Mouse (Mus musculus) lung, embryonic 14.5 days (tissue): Measurements from ENCODE around the gene Tlcd1. TPM values are rescaled to one million over a fixed set of nuclear protein-coding genes. Genes with fewer than 3 reads are reported as not detected.

Experiments used
- ATAC-seq: fragments of 200-750 bp; cut with Nextera tagmentation; 2 replicates; pipeline ENCODE4 v1.8.0; 2017; ENCODE audit warnings: mild to moderate bottlenecking, moderate TSS enrichment, moderate library complexity; ENCODE audit not compliant: insufficient read depth
- DNase-seq: peaks from one replicate; pipeline ENCODE4 v3.0.0-alpha.2; 2015
- H3K27ac ChIP-seq: fragments of 300-500 bp; sonication (generic); 2 replicates; pipeline ENCODE4 v1.5.1; 2014; ENCODE audit warnings: low read depth, mild to moderate bottlenecking, moderate library complexity
- H3K27me3 ChIP-seq: fragments of 300-500 bp; sonication (generic); 2 replicates; pipeline ENCODE4 v1.6.1; 2014; ENCODE audit warnings: low read length, control low read depth; ENCODE audit not compliant: insufficient read depth
- H3K36me3 ChIP-seq: fragments of 300-500 bp; sonication (generic); 2 replicates; pipeline ENCODE4 v1.6.1; 2014; ENCODE audit warnings: control low read depth; ENCODE audit not compliant: insufficient read depth
- H3K4me1 ChIP-seq: fragments of 300-500 bp; sonication (generic); 2 replicates; pipeline ENCODE4 v1.6.1; 2014; ENCODE audit warnings: antibody characterized with exemption, control low read depth; ENCODE audit not compliant: insufficient read depth
- H3K4me2 ChIP-seq: fragments of 300-500 bp; sonication (generic); 2 replicates; pipeline ENCODE4 v1.6.1; 2014; ENCODE audit warnings: mild to moderate bottlenecking
- H3K4me3 ChIP-seq: fragments of 300-500 bp; sonication (generic); 2 replicates; pipeline ENCODE4 v1.5.1; 2014; ENCODE audit warnings: low read depth, low read length
- H3K9ac ChIP-seq: fragments of 300-500 bp; sonication (generic); 2 replicates; pipeline ENCODE4 v1.6.1; 2014
- H3K9me3 ChIP-seq: fragments of 300-500 bp; sonication (generic); 2 replicates; pipeline ENCODE4 v1.6.1; 2016; ENCODE audit warnings: low read depth, low read length, control low read depth
- CTCF ChIP-seq: IDR thresholded peaks from 2 replicates; pipeline ENCODE4 v1.5.1; 2016; ENCODE audit warnings: antibody characterized with exemption, low read depth
- WGBS: fragments of 180-500 bp; shearing (Covaris S2); extraction: QIAGEN DNeasy Blood & Tissue Kit; methylation state at CpG from one replicate; pipeline ENCODE4 v1.1.7; 2014; 5-methylcytosine and 5-hydroxymethylcytosine counted together
- polyA plus RNA-seq: library from polyadenylated mRNA; unstranded; fragments of >200 nt; fragmentation: Nextera tagmentation; extraction: Ambion mirVana; gene quantifications from 2 replicates; pipeline ENCODE4 v1.2.1, GENCODE M21; 2014

Gene Tlcd1
- polyA plus RNA-seq, 1 experiment from 2014 or later, result 21.6 TPM

- WGBS, result under 1% methylated on average over 78 of the region's 78 CpGs
- peak; percentile 82 for ATAC-seq
- 0 out of 2 replicates have a peak, but pooled peaks have one; percentile 1 for TF ChIP-seq CTCF
These were observed 11.4 kb upstream of the Tlcd1 start, which contains the start of gene Traf4 for GRCm38 (mm10) chr11:78164924-78165760. Traf4 (minus strand) TSS chr11:78165589.

DNA sequence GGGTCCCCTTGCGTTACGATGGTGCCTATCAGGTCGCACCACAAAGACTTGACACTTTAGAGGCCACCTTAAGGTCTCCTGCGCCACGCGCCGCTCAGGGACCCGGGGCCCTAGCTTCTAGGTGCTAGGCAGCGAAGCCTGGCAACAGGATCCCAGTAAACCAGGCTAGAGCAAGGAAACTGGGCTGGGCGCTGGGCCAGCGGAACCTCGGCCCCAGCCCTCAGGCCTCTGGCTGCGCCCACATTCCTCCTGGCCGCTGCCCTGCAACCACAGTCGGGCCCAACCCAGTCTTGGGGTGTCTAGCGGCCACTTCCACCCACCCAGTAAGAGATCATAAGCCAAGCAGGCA lies 10.8 kb upstream of the Tlcd1 start:
- TF ChIP-seq CTCF, result no peak
- no peaks in the 10 kb centered on the region for H3K9me3 ChIP-seq
- H3K36me3 ChIP-seq, result peaks cover 22% of the 10 kb centered on the region
- H3K4me2 ChIP-seq, result peak overlapping the region; percentile 90
- DNase-seq, result peak; percentile 84
- peak overlapping the region; percentile 99 for H3K27ac ChIP-seq
- H3K27me3 ChIP-seq, result no peaks in the 10 kb centered on the region
- 4% methylated on average over 16 of the region's 16 CpGs for WGBS
- H3K9ac ChIP-seq, result peak overlapping the region; percentile 99
- H3K4me1 ChIP-seq, result peaks cover 10% of the 10 kb centered on the region
- ATAC-seq, result peak; percentile 21
- peak overlapping the region; percentile 100 for H3K4me3 ChIP-seq

More at GRCm38 (mm10) chr11:78164924-78165760, 11.4 kb upstream of the Tlcd1 start, which contains the start of gene Traf4:
- Histone ChIP-seq H3K27ac (peak within 1 kb of the TSS; percentile 99), H3K4me2 (peak within 1 kb of the TSS; percentile 90), H3K9ac (peak within 1 kb of the TSS; percentile 99), H3K27me3 (no peaks in the 10 kb centered on the region), H3K4me1 (peaks cover 10% of the 10 kb centered on the region), H3K36me3 (peaks cover 28% of the 10 kb centered on the region), H3K9me3 (no peaks in the 10 kb centered on the region), H3K4me3 (peak within 1 kb of the TSS; percentile 100)
- peak; percentile 96 for DNase-seq

DNA sequence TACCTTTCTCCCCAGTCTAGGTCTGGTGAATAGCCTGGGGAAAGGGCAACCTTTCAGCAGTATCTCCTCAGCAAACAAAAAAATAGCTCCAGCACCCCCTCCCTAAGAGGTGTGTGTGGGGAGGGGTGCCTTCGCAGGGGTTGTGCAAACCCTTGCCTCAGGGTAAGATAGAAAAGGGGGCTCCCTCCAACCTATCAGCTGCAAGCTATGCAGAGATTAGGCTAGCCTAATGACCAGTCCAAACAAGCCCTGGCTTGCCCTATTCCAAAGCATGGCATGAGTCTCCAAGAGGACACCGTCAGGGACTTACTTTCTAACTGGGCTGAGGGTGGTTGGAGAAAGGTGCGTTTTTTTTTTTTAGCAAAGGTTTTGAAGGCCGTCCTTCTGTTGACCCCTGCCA lies 10.3 kb upstream of the Tlcd1 start:
- Histone ChIP-seq H3K36me3 (peaks cover 18% of the 10 kb centered on the region), H3K9me3 (no peaks in the 10 kb centered on the region), H3K9ac (peak overlapping the region; percentile 99), H3K4me1 (peaks cover 10% of the 10 kb centered on the region), H3K4me2 (peak overlapping the region; percentile 90), H3K27me3 (no peaks in the 10 kb centered on the region), H3K27ac (peak overlapping the region; percentile 99), H3K4me3 (peak overlapping the region; percentile 100)
- no peak for TF ChIP-seq CTCF
- DNase-seq (no peak), ATAC-seq (no peak)
- WGBS, result 44% methylated on average over 4 of the region's 4 CpGs

- WGBS, result 61% methylated on average over 6 of the region's 6 CpGs
- no peak overlapping the region for H3K27ac ChIP-seq
- peaks cover 10% of the 10 kb centered on the region for H3K4me1 ChIP-seq
- ATAC-seq (no peak), DNase-seq (no peak)
- 0 out of 2 replicates have a peak overlapping the region, but pooled peaks have one; percentile 99 for H3K9ac ChIP-seq
- no peaks in the 10 kb centered on the region for H3K9me3 ChIP-seq
- H3K36me3 ChIP-seq, result peaks cover 13% of the 10 kb centered on the region
- 0 out of 2 replicates have a peak overlapping the region, but pooled peaks have one; percentile 90 for H3K4me2 ChIP-seq
- TF ChIP-seq CTCF, result no peak
- H3K27me3 ChIP-seq, result no peaks in the 10 kb centered on the region
- H3K4me3 ChIP-seq, result no peak overlapping the region
These were observed 9.9 kb upstream of the Tlcd1 start for GRCm38 (mm10) chr11:78166640-78167039.

DNA sequence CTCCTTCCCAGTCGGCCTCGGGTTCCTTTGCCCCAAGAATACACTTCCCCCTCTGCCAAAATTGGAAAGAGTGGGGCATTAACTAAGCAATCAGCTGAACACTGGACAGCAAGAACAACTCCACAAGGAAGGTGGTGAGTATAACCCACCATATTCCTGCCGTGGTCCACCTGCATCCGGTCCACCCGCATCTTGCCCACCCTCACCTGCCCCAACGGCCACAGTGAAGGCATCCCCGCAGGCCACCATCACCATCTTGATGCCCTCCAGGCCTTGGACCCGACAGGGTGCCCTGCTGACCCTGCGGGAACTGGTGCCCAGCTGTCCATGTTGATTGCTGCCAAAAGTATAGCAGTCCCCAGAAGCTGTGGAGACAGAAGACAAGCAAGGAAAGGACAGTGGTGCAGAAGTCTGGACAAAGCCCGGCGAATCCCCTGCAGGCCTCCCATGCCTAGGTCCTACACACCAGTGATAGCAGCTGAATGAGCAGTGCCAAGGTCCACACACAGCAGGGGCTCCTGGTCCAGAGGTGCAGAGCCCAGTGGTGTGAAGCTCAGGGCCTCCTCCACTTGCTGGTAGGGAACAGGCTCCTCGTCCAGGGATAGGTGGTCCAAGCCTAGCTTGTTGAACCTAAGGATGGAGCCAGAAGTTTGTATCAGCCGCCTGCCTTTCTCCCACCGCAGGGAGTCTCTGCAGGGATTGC lies 9.1 kb upstream of the Tlcd1 start:
- Histone ChIP-seq H3K27me3 (no peaks in the 10 kb centered on the region), H3K4me1 (peaks cover 10% of the 10 kb centered on the region), H3K27ac (no peak overlapping the region), H3K9ac (no peak overlapping the region), H3K9me3 (no peaks in the 10 kb centered on the region), H3K4me2 (no peak overlapping the region), H3K36me3 (peaks cover 5% of the 10 kb centered on the region; the same call in 1 of the 2 replicates), H3K4me3 (no peak overlapping the region)
- ATAC-seq (no peak), DNase-seq (no peak)
- 91% methylated on average over 14 of the region's 14 CpGs for WGBS
- no peak for TF ChIP-seq CTCF

DNA sequence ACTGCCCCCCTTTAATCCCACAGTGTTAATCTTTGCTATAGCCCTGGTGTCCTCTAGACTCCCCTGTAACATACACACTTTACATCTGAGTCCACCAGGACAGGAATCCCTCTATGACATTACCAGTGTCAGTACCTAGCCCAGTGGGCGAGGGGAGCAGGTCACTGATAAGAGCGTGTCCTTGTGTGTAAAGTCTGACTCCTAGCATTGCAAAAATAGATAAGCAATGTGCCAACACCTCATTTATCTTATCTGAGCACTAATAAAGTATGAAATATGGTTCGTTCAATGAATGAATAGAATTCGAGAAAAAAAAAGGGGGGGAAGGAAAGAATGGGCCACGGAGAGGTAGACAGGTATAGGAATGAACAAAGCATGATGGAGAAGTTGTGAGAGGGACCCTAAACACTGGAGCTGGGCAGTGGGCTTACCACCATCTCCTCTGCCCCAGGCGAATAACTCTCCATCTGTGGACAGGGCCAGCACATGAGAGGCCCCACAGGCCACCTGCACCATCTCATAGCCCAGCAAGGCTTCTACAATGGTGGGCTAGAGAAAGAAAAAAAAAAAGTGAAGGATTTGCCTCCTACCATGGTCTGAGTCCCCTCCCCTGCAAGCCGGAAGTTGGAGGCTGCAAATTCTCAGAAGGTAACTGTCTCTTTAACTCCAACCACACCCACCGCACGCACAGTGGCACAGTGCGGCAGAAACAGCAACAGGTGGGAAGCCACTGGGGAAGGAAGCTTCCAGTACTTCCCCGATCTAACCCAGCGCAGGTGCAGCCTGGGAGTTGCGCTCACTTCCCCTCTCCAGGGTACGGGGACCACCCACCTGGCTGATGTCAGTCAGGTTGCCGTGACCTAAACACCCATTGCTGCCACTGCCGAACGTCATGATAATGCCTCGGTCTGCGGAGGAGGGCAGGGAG lies 7.7 kb upstream of the Tlcd1 start:
- Histone ChIP-seq H3K9me3 (no peaks in the 10 kb centered on the region), H3K4me2 (peak overlapping the region; percentile 18; the same call in 1 of the 2 replicates), H3K36me3 (no peaks in the 10 kb centered on the region), H3K4me3 (no peak overlapping the region), H3K4me1 (peaks cover 5% of the 10 kb centered on the region), H3K27me3 (no peaks in the 10 kb centered on the region), H3K27ac (no peak overlapping the region), H3K9ac (no peak overlapping the region)
- no peak for TF ChIP-seq CTCF
- DNase-seq (no peak), ATAC-seq (no peak)
- 38% methylated on average over 19 of the region's 19 CpGs for WGBS
